Mouse (Mus musculus) thymus, adult 2 months (tissue): ENCODE results near the gene Rnf222.

Source experiments
- CTCF ChIP-seq: fragments of 200-500 bp; IDR thresholded peaks from 2 replicates; pipeline ENCODE4 v1.5.1; 2012; ENCODE audit warnings: mild to moderate bottlenecking, control low read depth, low read length, moderate library complexity, borderline replicate concordance; ENCODE audit not compliant: control insufficient read depth, poor library complexity, insufficient read depth; ENCODE audit errors: extremely low read depth
- POLR2A ChIP-seq: fragments of 200-500 bp; IDR thresholded peaks from 2 replicates; pipeline ENCODE4 v1.6.1; 2012; ENCODE audit warnings: mild to moderate bottlenecking, low read length, control low read depth, moderate library complexity; ENCODE audit not compliant: control insufficient read depth, poor library complexity, insufficient read depth; ENCODE audit errors: extremely low read depth

GRCm38 (mm10) chr11:68899815-68900214 lies 11.5 kb downstream of the Rnf222 start:
- TF ChIP-seq CTCF (no peak), POLR2A (no peak)
